Mouse (Mus musculus) G1E (cell line): ENCODE measurements around the gene Vwa2.

Experiments
- CTCF ChIP-seq: IDR thresholded peaks from 2 replicates; pipeline ENCODE4 v1.5.1; 2012; ENCODE audit warnings: low read depth, low read length, inconsistent platforms, mixed read lengths
- TAL1 ChIP-seq: conservative IDR thresholded peaks from 2 replicates; pipeline ENCODE4 v1.6.1; 2012; ENCODE audit warnings: low read depth, low read length, inconsistent platforms, mixed read lengths

- TF ChIP-seq CTCF, result no peak
- TF ChIP-seq TAL1, result no peak
These were observed 45.7 kb upstream of the Vwa2 start for GRCm38 (mm10) chr19:56828305-56828704.
